Mouse (Mus musculus): ENCODE measurements around the gene Tnfaip3.

Gene Tnfaip3

DNA sequence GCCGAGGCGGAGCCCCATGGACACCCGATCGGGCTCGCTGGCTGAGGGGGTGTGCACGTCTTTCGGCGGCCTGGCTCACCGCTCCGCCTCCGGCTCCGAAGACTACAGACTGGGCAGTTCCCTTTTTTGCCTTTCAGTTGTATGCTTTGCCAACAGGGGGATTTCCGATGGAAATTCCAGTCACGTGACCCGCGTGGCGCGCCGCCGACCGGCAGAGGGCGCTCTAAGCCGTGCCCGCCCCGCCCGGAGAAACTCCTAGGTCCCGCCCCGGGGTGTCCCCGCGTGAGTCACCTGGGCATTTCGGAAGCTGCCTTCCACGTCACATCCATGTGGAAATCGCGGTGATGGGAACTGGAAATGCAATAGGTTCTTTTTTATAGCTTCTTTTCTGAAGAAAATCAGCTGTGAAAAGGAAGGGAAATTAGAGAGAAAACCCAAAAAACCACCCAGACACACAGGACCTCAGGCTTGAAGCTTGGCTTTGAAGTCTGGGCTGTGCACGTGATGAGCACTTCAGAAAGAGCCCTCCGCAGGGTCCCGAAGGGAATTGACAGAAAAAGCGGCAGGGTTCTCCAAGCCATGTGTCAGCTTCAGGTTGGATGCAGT is at the start of gene Tnfaip3:
Gene Tnfaip3 (minus strand): TSS at position 401 of the 606 bp plus-strand sequence.
- DNase-seq (ENCODE audit: low spot score): peak; percentile 92

DNA sequence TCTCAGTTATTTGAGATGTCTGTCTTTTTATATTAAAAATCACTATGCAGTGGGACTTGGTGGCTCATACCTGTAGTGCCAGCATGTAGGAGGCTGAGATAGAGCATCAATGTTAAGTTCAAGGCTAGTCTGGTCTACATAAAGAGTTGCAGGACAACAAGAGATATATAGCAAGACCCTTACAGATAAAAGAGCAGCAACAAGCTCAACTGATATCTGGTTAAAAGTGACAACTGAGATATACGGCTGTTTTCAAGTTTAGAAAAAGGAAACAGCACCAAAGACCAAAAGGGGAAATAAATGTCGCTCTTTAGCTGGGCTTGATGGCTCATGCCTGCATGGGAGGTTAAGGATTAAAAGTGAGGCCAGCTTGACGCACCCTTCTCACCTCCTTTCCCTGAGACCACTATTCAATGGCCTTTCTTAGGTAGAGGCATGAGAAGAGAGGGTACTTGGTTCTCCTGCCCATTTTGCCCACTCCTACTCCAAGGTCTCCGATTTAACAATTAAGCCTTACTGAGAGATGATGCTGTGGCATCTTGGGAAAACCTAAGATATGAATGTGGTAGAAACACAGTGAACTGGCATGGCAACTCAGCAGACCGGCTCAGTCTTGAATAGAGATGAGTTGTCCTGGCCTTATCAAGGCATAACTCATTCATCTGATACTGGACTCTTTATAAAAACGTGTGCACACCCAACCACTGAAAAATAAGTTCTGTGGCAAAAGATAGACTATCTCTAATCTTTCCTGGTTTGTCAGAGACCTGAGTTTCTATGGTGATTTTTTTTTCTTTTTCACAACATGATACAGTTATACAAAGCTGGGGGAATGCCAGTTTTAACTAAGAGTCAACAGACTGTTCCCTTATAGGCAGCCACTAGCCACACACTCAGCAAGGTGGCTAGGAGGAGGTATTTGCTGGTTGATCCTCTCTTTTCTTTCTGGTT is 49.5 kb upstream of the Tnfaip3 start:
- no peak for DNase-seq (ENCODE audit: low spot score)

DNA sequence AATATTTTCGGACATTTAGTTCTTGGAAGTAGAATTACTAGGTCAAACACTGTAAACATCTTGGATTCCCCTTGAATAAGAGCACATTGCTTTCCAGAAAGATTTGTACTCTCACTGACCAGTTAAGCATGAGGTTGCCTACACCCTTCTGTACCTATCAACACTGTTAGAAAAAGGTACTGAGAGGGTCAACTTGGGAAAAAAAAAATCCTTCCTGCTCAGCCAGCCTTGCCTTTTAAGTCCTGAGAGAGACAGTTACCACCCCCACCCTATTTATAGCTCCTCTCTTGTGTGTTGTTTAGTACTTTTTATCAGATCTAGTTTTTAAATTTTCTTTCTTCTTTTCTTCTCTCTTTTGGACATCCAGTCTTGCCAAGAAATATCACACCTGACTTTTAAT is 48.2 kb upstream of the Tnfaip3 start:
- no peak for DNase-seq (ENCODE audit: low spot score)

DNA sequence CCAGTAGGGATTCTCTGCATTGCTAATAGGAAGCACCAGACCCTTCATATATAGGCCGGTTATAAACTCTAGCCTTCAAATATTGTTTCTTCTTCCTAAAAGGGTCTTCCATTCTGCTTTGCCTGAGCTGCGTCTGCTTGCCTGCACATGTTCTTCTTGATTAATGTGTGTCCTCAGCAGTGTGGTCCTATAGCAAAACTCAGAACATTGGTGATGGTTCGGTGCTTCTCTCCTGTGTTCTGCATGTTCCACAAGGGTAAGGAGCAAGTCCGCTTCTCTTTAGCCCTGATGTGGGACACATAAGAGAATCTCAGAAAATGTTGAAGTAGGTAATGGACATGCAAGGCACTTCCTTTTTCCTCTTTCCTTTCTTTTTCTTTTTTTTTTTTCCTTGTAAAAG is 47.8 kb upstream of the Tnfaip3 start:
- DNase-seq (ENCODE audit: low spot score): no peak

DNA sequence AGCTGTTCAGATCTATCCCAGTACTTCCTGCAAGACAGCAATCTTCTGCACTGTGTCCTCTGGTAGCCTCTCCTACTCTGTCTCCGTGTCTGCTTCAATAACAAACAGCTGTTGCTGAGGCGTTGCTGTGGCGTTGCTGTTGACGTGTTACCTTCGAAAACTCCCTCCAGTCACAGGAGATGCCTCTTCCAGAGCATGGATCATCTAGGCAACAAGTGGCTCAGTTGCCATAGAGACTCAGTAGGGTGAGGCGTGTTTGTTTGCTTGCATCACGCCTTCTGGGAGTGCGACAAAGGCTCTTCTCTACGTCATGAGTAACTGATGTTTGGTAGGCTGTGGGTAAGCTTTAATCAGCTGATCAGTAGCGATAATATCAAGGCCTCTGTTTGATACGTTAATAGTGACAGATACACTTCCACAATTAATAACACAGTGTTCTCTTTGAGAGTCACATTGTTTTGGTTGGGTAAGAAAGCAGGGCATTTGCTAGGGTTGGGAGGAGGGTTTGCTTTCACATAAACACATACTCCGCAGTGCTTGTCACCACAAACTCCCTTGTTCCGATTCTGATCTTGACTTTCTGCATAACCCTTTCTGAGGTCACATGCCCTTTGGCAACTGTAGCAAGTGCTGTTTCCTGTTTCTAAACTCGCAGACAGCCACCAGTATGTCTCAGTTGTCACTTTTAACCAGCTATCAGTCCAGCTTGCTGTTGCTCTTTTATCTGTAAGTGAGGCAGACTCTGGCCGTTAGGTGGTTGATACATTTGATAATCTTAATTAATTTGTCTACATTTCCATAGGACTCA is 46.8 kb upstream of the Tnfaip3 start:
- peak; percentile 6 for DNase-seq (ENCODE audit: low spot score)

DNA sequence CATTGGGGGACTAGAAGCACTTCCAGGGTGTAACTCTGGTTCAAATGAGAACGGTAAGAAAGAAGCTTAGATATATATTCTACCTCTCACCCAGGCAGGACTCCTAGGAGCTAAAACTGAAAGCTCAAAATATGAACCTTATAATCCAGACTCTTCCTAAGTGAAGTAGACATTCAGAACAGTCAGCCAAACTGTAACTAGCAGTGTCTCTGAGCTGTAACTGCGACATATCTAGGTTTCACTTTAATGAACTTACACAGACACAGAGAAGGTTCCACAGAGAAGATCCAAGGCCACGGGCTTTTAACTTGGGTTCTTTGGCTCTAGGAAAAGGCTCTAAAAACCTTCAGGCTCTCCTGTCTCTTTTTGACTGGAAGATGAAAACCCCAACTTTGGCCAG is 45.7 kb upstream of the Tnfaip3 start:
- no peak for DNase-seq (ENCODE audit: low spot score)

DNA sequence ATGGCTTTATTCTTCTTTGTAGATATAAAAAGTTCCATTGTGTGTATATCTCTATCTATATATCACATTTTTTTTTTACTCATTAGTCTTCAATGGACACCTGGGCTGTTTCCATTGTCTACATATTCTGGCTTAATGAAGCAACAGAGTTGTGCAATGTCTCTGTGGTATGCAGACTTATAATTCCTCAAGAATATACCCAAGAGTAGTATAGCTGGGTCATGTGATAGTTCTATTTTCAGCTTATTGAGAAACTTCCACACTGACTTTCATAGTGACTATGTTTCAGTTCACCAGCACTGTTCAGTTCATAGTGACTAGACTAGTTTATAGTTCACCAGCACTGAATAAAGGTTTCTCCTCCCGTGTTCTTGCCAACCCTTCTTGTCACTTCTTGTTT is 38.1 kb upstream of the Tnfaip3 start:
- no peak for DNase-seq (ENCODE audit: low spot score)

DNA sequence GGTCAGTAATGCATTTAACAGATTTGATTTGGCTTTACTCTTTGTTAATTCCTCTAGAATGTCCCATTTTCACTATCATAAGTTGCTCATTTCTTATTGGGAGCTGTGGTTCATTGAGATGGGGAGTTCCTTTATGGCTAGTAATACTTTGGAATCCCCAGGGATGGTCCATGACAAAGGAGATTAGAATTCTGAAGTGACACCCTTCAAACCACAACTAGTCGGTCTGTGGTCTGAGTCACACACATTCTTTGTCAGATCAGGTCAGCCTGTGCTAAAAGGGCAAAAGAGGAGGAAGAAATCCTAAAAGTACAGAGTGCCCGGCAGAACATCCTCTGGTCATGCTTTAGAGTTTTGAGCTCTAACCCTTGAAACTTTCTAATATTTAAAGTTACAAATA is 30.5 kb upstream of the Tnfaip3 start:
- no peak for DNase-seq (ENCODE audit: low spot score)

DNA sequence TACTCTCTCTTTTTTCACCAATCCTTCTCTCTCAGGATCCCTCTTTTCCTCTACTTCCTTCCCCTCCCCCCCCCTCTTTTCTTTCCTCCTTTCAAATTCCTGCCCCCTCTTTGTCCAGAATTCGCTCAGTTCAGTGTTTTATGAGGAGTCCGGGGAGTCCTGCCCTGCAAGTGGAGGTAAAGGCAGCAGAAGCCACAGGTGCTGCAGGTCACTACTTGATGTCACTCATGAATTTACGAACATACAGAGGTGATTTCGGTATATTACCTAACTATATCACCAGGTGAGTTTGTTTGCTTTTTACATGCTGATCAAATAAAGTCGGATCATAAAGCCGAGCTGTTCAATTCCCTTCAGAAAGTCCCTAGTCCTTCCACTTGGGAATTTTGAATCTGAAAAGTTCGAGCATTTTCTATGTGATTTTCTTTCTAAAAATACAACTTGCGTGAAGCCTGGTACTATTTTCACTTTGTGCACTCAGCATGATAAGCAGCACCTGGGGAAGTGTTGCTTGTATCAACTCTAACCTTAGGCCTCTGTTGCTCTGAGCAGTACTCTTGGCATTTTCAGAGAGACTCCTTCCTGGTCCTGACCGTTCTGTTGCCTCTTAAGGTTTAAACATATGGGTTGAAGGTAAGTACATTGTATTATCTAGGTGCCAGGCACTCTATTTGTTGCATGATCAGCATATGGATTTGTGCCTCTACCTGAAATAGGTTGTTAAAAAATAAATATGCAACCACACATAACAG is 29.5 kb upstream of the Tnfaip3 start:
- DNase-seq (ENCODE audit: low spot score): no peak

DNA sequence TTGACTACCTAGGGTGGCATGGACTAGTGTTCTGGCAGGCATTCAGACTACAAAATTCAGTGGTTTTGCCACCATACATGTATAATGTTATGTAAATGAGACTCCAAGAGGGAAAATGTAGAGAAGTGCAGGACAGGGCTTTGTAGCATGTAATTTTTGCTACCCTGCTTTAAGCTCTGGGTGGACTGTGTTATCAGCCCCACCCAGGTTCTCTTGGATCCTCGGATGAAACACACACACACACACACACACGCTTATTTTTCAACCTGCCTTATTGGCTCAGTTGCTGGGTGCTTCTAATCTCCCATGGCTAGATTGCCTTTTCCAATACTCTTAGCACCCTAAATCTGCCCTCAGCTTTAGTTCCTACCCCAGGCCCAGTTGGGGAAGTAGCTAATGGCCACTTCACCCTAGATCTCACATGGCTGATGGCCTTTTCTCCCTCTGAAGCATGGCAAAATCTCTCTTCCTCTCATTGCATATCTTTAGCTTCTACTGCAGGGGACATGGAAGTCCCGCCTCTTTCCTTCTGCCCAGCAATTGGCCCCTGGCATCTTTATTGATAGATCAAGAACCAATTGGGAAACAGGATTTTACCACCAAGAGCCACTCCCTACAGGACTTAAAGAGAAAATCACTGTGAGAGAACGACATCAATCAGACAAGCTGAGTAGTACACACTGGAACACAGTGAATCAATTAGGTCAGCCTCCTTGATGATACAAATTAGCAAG is 28.2 kb upstream of the Tnfaip3 start:
- no peak for DNase-seq (ENCODE audit: low spot score)

DNA sequence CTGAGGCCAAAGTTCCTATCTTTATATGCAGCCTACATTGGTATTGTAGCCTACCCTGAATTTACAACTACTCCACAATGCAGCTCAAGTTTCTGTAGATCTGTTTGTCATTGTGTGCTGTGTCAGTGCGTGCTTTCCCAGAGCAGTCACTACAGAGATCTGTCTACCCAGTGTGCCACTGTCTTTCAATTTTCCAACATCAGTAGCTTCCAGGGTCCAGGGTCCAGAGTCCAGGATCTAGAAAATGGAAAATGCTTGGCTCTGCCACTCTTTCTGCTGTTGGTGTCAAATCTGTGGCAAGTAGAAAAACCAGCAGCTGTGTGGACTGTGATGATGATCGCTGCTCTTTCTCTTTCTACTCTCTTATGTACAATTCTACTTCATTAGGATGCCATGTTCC is 24.7 kb upstream of the Tnfaip3 start:
- DNase-seq (ENCODE audit: low spot score): no peak

DNA sequence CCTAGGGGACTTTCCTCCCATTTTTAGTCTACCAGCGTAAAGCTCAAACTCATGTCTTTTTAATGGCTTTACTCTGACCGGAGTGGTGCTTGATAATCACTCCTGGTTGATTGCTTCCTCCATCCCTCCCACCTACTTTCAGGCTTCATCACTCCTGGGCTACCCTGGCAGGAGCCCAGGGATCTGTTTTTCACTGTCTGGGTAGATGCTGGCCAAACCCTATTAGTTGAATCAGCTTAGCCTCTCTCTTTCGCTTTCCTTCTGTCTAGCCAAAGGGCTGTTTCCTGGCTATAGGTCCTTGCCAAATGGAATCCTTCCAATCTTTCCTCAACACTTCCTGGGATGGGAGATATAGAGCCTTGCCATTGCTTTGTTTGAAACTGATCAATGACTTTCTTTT is 19.3 kb upstream of the Tnfaip3 start:
- no peak for DNase-seq (ENCODE audit: low spot score)

DNA sequence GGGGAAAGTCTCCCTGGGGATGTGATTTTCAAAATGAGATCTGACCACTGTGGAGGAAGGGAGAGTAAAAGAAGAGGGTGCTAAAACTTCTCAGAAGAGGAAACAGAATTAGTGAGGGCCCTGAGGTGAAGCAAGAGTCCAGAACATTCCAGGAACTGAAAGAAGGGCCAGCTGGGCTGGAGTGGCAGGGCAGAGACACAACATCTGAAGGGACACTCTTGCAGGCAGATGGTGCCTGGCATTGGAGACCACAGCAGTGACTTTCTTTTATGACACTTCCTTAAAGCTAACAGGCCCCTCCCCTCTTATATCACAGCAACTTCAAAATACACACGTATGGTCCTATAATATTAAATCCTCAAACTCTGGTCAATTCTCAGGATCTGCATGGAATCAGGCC is 18.2 kb upstream of the Tnfaip3 start:
- DNase-seq (ENCODE audit: low spot score): no peak

DNA sequence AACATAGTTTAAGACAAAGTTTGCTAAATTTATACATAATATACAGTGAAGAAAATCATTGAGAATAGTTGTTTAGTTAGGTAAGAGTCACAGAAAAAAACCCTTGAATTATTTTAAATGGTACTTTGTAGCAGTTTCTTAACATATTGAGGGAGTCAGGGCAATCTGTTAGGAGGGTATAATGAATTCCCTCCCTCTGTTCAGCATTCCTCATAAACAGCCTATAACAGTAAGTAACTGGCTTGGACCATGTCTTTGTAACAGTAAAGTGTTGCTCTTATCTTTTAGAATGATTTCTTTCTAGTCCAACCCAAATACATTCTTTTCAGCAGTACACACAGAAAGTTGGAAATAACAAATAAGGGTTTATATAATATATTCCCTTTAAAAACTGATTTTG is 16.4 kb upstream of the Tnfaip3 start:
- no peak for DNase-seq (ENCODE audit: low spot score)

DNA sequence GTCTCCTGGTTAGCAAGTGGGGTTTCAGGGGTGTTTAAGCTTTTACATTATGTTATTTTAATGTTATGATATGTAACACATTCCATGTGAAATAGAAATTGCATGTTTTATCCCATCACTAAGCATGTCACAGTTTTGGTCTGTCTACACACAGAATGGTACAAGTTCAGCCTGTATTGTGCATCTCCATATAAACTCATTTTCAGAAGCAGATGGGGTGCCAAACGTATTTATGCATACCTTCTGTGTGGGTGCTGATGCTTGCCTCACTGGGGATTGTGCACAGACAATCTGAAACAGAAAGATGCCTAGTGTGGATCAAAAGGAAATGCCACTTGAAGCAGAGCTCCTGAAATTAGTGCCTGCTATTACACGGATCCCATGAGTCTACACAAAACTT is 15.2 kb upstream of the Tnfaip3 start:
- no peak for DNase-seq (ENCODE audit: low spot score)

DNA sequence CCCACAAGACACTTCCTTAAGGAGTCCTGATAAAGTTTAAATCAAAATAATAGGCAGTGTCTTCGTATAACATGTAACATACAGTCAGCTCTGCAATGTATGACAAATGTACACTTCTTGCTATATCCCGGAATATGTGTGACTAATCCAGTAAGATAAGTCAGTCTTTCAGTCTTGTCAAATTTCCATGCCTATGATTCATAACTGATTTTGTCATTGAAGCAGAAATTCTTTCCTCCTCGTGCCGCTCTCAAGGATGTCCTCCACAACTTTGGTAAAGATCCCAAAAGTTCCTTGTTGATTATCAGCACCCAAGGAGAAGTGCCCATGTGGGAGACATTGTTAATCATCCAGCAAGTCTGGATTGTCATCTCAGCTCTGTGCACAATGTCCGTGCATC is 11.3 kb upstream of the Tnfaip3 start:
- no peak for DNase-seq (ENCODE audit: low spot score)

DNA sequence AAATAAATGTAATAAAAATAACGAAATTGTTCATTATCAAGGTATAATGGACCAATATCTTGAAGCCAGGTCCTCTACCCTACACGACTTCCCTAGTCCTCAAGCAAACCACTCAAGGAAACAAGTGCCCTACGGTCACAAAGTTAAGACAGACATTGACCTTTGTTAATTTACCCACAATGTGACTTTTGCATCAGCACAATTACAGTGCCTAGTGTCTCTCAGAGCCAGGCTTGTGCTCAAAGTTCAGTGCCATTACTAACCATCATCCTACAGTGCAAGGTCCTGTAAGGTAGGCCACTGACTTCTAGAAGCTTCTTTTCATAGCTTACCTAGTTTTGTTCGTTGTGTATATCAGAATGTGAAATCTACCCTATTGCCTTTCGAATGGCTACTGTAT is 8.9 kb upstream of the Tnfaip3 start:
- no peak for DNase-seq (ENCODE audit: low spot score)

DNA sequence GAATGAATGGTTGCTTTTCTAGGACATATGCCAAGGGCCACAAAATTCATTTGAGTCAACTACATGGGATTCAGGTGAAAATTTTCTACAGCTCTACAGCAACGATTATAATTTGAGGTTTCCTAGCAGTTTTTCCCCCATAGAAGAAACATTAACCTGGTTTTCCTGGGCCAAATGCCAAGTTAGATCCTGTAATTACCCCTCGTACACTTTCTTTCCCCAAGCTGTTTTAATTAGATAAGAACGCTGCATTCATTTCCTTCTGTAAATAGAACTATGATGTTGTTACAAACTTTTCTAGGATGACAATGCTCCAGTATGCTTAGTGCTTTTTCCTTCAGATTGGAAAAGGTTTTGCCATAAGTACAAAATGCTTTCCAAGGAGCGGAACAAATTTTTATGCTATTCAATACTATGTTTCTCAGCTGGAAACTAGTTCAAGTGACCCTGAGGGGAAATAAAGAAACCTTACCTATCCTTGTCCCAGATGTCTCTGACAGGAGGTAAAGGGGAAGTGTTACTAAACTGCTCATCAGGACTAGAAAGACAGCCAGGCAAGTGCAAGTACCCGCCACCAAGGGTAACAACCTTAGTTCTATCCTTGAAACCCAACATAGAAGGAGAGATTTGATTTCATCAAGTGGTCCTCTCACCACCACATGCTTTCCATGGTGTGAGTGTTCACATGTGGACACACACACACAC is 8.3 kb upstream of the Tnfaip3 start:
- no peak for DNase-seq (ENCODE audit: low spot score)

DNA sequence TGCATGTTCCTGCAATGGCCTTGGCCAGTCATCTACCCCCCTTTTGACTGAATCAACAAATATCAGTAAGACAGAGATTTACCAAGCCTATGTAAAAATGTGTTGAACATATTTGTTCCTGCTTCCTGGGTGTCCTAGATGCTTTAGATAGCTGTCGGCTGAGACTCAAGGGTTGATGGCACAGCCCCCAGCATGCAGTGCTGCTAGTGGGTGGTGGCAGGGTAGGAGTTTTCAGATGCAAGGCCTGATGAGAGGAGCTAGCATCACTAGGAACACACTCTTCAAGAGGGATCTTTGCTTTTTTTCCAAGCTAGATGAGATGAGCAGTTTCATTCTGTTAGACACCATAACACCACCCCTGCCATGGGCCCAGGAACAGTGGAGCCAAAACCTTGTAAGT is 6.8 kb upstream of the Tnfaip3 start:
- no peak for DNase-seq (ENCODE audit: low spot score)

DNA sequence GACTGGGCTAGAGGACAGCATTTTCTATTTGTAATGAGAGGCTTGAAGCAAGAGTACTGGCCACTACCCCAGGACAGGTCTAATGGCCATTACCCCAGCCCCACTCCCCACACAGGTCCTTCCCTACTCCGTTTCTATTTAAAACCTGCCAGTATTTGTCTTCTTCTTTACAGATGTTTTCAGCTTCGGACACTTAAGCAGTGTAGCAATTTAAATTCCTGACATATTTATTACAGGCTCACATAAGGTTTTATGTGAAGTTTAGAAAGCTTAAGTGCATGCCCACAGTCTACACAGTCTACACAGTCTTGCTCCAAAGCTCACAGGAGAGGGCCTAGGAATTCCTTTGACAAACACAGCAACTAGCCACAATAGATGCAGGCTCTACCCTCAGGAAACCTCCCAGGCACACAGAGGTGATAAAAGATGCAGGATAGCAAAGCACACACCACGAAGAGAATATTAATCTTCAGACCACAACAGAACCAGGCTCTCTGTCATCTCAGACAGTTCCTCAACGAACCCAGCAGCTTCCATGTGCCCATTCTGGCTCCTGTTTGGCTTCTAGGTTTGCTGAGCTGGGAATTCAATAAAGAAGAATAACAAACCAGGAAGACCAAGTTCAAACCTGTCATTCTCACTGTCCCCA is 1.5 kb upstream of the Tnfaip3 start:
- no peak for DNase-seq (ENCODE audit: low spot score)

Data from testis, postnatal 14 days (tissue).